ENCODE assay signal across 8 mouse cellular contexts in the genomic region with DNA sequence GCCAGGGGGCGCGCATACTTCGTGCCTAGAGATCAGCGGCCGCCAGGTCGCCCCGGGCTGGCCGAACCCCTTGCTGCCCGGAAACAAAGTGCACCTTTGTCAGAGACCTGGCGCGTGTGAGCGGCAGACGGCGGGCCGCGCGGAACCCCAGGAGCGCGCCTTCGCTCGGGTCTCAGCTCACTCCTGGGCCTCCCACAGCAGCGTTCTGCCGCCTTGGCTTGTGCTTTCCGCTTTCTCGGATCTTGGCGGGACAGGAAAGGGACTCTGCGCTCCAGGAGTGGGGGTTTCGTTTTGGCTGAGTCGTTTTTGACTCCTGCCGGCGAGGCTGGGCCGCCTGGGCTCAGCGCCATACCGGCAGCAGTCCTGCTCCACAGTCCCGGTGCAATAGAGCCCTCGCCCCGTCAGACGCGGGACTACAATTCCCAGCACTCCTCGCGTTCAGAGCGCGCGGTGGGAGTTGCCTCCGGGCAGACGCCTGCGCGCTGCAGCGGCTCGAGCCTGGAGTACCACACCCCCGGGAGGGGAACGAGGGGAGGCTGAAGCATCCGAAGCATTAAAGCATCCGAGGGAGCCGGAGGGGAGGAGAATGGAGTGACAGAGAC. TPM values are rescaled to one million over a fixed set of nuclear protein-coding genes. Genes with fewer than 3 reads are reported as not detected.
A peak's percentile ranks its signal among the peaks of the same experiment; 100 is the strongest.
DNase-seq lines count a peak whose midpoint lies in the region; ATAC-seq and TF ChIP-seq lines count a peak whose summit lies in the region.

A gene (plus strand): TSS at position 36 of the 602 bp plus-strand sequence.

- peak; percentile 98 for ATAC-seq in heart, embryonic 12.5 days (ENCODE audit: insufficient number of reproducible peaks, low FRiP score)
- peak; percentile 96 for ATAC-seq in kidney, postnatal 0 days (replicated peaks; ENCODE audit: low FRiP score, low read depth)
- ATAC-seq in liver, embryonic 11.5 days (replicated peaks; ENCODE audit: low FRiP score) = peak; percentile 98
- peak; percentile 98 for ATAC-seq in stomach, embryonic 14.5 days (ENCODE audit: insufficient number of reproducible peaks, insufficient read depth, low FRiP score, low read depth)

- no peaks in the 10 kb centered on the region for H3K36me3 ChIP-seq in C2C12 (ENCODE audit: control insufficient read depth, insufficient read depth)
- H3K36me3 ChIP-seq in erythroblast, embryonic 14.5 days (ENCODE audit: control insufficient read depth) = no peaks in the 10 kb centered on the region
- H3K36me3 ChIP-seq in heart, embryonic 12.5 days = no peaks in the 10 kb centered on the region
- no peaks in the 10 kb centered on the region for H3K36me3 ChIP-seq in kidney, postnatal 0 days (ENCODE audit: insufficient read depth, low read length)
- H3K36me3 ChIP-seq in liver, embryonic 11.5 days (ENCODE audit: control insufficient read depth, insufficient read depth, low read length) = no peaks in the 10 kb centered on the region
- H3K36me3 ChIP-seq in stomach, embryonic 14.5 days (ENCODE audit: control insufficient read depth, insufficient read depth, low read length) = no peaks in the 10 kb centered on the region

- H3K9ac ChIP-seq in heart, embryonic 12.5 days = peak within 1 kb of the TSS; percentile 87
- H3K9ac ChIP-seq in kidney, postnatal 0 days (ENCODE audit: low read depth, low read length) = peak within 1 kb of the TSS; percentile 80
- H3K9ac ChIP-seq in liver, embryonic 11.5 days (ENCODE audit: low read depth, low read length) = peak within 1 kb of the TSS; percentile 98
- H3K9ac ChIP-seq in stomach, embryonic 14.5 days (replicated peaks; ENCODE audit: low read depth, low read length) = peak within 1 kb of the TSS; percentile 53

- no peaks in the 10 kb centered on the region for H3K79me2 ChIP-seq in C2C12 (ENCODE audit: control insufficient read depth, insufficient read depth)

- peak; percentile 52; the same call in 1 of the 2 replicates for TF ChIP-seq POLR2A in brain, embryonic 14.5 days (IDR thresholded peaks at IDR 0.05; ENCODE audit: borderline replicate concordance, extremely low read depth, insufficient read depth, insufficient read length, poor library complexity, severe bottlenecking)

- H3K9me3 ChIP-seq in erythroblast, embryonic 14.5 days (ENCODE audit: control insufficient read depth, low read length) = no peaks in the 10 kb centered on the region; the same call in 1 of the 2 replicates
- no peaks in the 10 kb centered on the region for H3K9me3 ChIP-seq in heart, embryonic 12.5 days (replicated peaks)
- no peaks in the 10 kb centered on the region for H3K9me3 ChIP-seq in kidney, postnatal 0 days (replicated peaks; ENCODE audit: low read length)
- no peaks in the 10 kb centered on the region for H3K9me3 ChIP-seq in liver, embryonic 11.5 days (ENCODE audit: control insufficient read depth, low read length)
- no peaks in the 10 kb centered on the region for H3K9me3 ChIP-seq in stomach, embryonic 14.5 days (ENCODE audit: control insufficient read depth, low read depth, low read length)

- peak; percentile 80 for TF ChIP-seq CTCF in C2C12 (IDR thresholded peaks at IDR 0.05; ENCODE audit: control insufficient read depth, insufficient read depth, insufficient read length)
- peak; percentile 83 for TF ChIP-seq CTCF in brain, embryonic 14.5 days (IDR thresholded peaks at IDR 0.05; ENCODE audit: borderline replicate concordance, extremely low read depth, insufficient read depth, insufficient read length)
- TF ChIP-seq CTCF in kidney, postnatal 0 days (IDR thresholded peaks at IDR 0.05; ENCODE audit: low read depth) = peak; percentile 91

- H3K4me3 ChIP-seq in C2C12 (ENCODE audit: insufficient read depth, poor library complexity, severe bottlenecking) = peak within 1 kb of the TSS; percentile 64
- peak within 1 kb of the TSS; percentile 100 for H3K4me3 ChIP-seq in erythroblast, embryonic 14.5 days (replicated peaks)
- peak within 1 kb of the TSS; percentile 92 for H3K4me3 ChIP-seq in heart, embryonic 12.5 days
- peak within 1 kb of the TSS; percentile 78 for H3K4me3 ChIP-seq in kidney, postnatal 0 days (replicated peaks; ENCODE audit: low read depth, low read length)
- H3K4me3 ChIP-seq in liver, embryonic 11.5 days (ENCODE audit: low read depth, low read length) = peak within 1 kb of the TSS; percentile 85
- H3K4me3 ChIP-seq in stomach, embryonic 14.5 days (ENCODE audit: low read depth, low read length) = peak within 1 kb of the TSS; percentile 57

- under 1% methylated on average over 55 of the region's 55 CpGs for WGBS in heart, embryonic 12.5 days
- WGBS in kidney, postnatal 0 days = under 1% methylated on average over 55 of the region's 55 CpGs
- WGBS in liver, embryonic 11.5 days = under 1% methylated on average over 55 of the region's 55 CpGs
- under 1% methylated on average over 55 of the region's 55 CpGs for WGBS in stomach, embryonic 14.5 days

- H3K27me3 ChIP-seq in C2C12 (ENCODE audit: control insufficient read depth, insufficient read depth, insufficient read length) = no peaks in the 10 kb centered on the region
- H3K27me3 ChIP-seq in erythroblast, embryonic 14.5 days (ENCODE audit: control insufficient read depth) = peaks cover 19% of the 10 kb centered on the region
- no peaks in the 10 kb centered on the region for H3K27me3 ChIP-seq in heart, embryonic 12.5 days (replicated peaks)
- H3K27me3 ChIP-seq in kidney, postnatal 0 days (ENCODE audit: insufficient read depth, low read length) = no peaks in the 10 kb centered on the region
- H3K27me3 ChIP-seq in liver, embryonic 11.5 days (replicated peaks; ENCODE audit: control insufficient read depth, insufficient read depth, low read length) = no peaks in the 10 kb centered on the region
- H3K27me3 ChIP-seq in stomach, embryonic 14.5 days (ENCODE audit: control insufficient read depth, insufficient read depth, low read length) = no peaks in the 10 kb centered on the region

- peak within 1 kb of the TSS; percentile 80 for H3K4me2 ChIP-seq in heart, embryonic 12.5 days
- peak within 1 kb of the TSS; percentile 90 for H3K4me2 ChIP-seq in kidney, postnatal 0 days (ENCODE audit: low read length)
- peak within 1 kb of the TSS; percentile 77 for H3K4me2 ChIP-seq in liver, embryonic 11.5 days
- peak within 1 kb of the TSS; percentile 67 for H3K4me2 ChIP-seq in stomach, embryonic 14.5 days (replicated peaks; ENCODE audit: low read depth, low read length)

- peaks cover 50% of the 10 kb centered on the region for H3K4me1 ChIP-seq in erythroblast, embryonic 14.5 days (ENCODE audit: control insufficient read depth)
- H3K4me1 ChIP-seq in heart, embryonic 12.5 days (replicated peaks) = peaks cover 14% of the 10 kb centered on the region
- H3K4me1 ChIP-seq in kidney, postnatal 0 days (replicated peaks; ENCODE audit: insufficient read depth, low read length) = 0 out of 2 replicates have a peak, but pooled peaks cover 4% of the 10 kb centered on the region
- peaks cover 18% of the 10 kb centered on the region; the same call in 1 of the 2 replicates for H3K4me1 ChIP-seq in liver, embryonic 11.5 days (replicated peaks; ENCODE audit: control insufficient read depth, insufficient read depth, low read length)
- H3K4me1 ChIP-seq in stomach, embryonic 14.5 days (ENCODE audit: control insufficient read depth, insufficient read depth, low read length) = peaks cover 5% of the 10 kb centered on the region; the same call in 1 of the 2 replicates

- H3ac ChIP-seq in C2C12 (ENCODE audit: control insufficient read depth, insufficient read length, low read depth) = peak within 1 kb of the TSS; percentile 98

- no peaks in the 10 kb centered on the region for H3K79me3 ChIP-seq in C2C12 (ENCODE audit: low read depth)

- peak; percentile 99 for DNase-seq in brain, embryonic 14.5 days (ENCODE audit: low read depth)
- DNase-seq in kidney, postnatal 0 days (ENCODE audit: low spot score) = peak; percentile 97
- peak; percentile 92 for DNase-seq in liver, embryonic 11.5 days (ENCODE audit: low spot score)
- DNase-seq in naive thymus-derived CD4-positive, alpha-beta T cell, adult 2 months (ENCODE audit: low read depth) = peak; percentile 95

- H3K27ac ChIP-seq in heart, embryonic 12.5 days (ENCODE audit: poor library complexity, severe bottlenecking) = peak within 1 kb of the TSS; percentile 96
- peak within 1 kb of the TSS; percentile 97 for H3K27ac ChIP-seq in kidney, postnatal 0 days
- H3K27ac ChIP-seq in liver, embryonic 11.5 days (ENCODE audit: low read depth, low read length) = peak within 1 kb of the TSS; percentile 98
- peak within 1 kb of the TSS; percentile 83 for H3K27ac ChIP-seq in stomach, embryonic 14.5 days (ENCODE audit: low read length)

TF ChIP-seq in C2C12, 6 proteins besides CTCF, POLR2A, EP300 and RAD21:
- TF ChIP-seq MAX (IDR thresholded peaks at IDR 0.05) (no peak), FOSL1 (IDR thresholded peaks at IDR 0.05; ENCODE audit: insufficient read depth, low read length, poor library complexity, severe bottlenecking) (no peak), MYOD1 (IDR thresholded peaks at IDR 0.05; ENCODE audit: control insufficient read depth, insufficient read length, low read depth) (no peak)

RNA-seq across cellular contexts. Expression of the gene that starts here (rescaled TPM):
- 1.1 TPM for polyA plus RNA-seq in C2C12 (2012; fragmentation: generic; extraction: Trizol)
- 4.2 and 6.8 TPM in 2 replicates for polyA plus RNA-seq in brain, embryonic 14.5 days (2012; rRNA removed)
- polyA plus RNA-seq in erythroblast, embryonic 14.5 days (2012) = 0.06 and 0.20 TPM in 2 replicates
- 4.7 and 5.1 TPM in 2 replicates for polyA plus RNA-seq in heart, embryonic 12.5 days (2016; fragmentation: Nextera tagmentation; extraction: Ambion mirVana)
- 2.3 and 2.9 TPM in 2 replicates for polyA plus RNA-seq in kidney, postnatal 0 days (2015; fragmentation: Nextera tagmentation; extraction: Ambion mirVana)
- polyA plus RNA-seq in liver, embryonic 11.5 days (2014; fragmentation: Nextera tagmentation; extraction: Ambion mirVana) = 2.1 and 2.9 TPM in 2 replicates
- 3.6 and 4.3 TPM in 2 replicates for polyA plus RNA-seq in stomach, embryonic 14.5 days (2014; fragmentation: Nextera tagmentation; extraction: Ambion mirVana)

Comparison
In these comparisons a context has a peak if more than half of its experiments do, and no peak if none do; other contexts are left out.
1. Peak in every context shown above with its lines: DNase-seq, ATAC-seq, H3K4me3 ChIP-seq and H3K27ac ChIP-seq.